Mouse (Mus musculus): ENCODE measurements around the gene 2900026A02Rik.

The 2900026A02Rik gene

DNA sequence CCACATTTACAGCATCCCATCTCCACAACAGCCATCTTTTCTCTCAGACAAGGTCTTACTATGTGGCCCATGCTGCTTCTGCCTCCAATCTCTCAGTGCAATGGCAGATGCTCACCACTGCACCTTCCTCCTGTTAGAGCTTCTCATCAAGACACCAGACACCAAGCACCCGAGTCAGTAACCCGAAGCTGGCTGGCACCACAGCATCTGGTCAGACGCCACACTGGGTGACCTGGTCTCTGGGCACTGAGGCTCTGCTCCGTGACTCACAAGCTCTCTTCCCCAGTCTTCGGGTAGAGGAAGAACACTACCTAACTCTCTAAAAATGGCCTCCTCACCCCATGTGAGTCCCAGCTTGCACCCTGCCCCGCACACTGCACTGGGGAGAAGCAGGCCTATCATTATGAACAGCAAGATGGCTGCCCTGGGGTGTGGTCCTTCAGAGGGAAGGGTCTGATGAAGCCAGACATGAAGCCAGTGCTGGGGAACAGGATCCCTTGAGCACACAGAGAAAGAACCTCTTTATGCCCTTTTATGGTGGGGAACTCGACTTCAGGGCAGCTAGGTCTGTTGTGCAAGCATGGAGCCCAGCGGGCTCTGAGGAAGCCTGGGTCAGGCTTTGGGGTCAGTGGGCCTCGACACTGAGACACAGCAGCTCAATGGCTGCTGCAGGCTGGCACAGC, 70.0 kb downstream of the 2900026A02Rik start:
- DNase-seq (ENCODE audit: low spot score in 2 of 2): no peak

DNA sequence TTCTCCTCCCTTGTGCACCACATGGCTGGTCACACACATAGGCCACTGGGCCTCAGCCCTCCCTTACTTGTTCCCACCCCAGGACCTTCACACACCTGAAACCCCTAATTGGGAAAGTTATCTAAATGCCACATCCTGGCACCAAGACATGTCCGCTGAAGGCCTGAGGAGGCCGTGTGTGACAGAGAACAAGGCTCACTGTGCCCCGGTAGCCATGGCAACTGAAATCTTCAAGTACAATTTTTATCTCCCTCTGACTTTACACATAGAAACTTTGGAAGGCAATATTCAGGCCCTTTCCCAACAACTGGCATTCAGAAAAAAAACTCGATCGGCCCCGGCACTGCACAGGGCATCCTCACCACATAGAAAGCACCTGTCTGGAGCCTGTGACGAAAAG, 72.0 kb downstream of the 2900026A02Rik start:
- DNase-seq (ENCODE audit: low spot score in 2 of 2): no peak

DNA sequence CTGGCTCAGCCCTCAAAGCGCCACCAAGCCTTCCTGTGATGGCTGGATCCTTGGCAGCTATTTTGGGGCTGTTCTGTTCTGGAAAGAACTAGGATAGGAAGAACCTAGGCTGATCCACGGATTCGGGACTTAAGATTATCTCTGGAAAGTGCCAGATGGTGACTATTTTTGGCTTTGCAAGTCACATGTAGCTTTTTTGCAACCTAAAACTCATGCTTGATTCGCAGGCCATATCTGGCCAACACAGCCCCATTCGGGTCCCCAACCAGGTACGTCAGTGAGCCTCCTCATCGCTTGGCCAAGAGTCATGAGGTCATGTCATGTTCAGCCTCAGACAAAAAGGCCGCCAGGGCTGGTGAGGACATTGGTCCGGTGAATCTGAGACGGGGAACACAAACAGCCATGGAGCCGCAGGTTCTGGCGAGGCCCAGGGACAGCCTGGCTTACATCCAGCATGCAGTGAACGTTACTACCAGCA, 73.0 kb downstream of the 2900026A02Rik start:
- no peak for DNase-seq (ENCODE audit: low spot score in 2 of 2)

DNA sequence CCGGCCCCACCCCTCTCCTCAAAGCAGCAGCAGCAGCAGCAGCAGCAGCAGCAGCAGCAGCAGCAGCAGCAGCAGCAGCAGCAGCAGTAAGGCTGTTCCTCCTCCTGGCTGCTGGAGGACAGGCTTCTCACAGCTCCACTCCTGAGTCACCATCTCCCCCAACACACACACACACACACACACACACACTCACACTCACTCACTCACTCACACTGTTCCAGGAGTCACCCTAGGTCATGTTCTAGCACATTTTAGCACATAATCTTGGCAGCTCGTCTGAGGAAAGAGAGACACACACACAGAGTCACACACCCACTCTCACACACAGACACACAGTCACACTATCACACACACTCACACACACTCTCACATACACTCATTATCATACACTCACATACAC, 74.4 kb downstream of the 2900026A02Rik start:
- no peak for DNase-seq (ENCODE audit: low spot score in 2 of 2)

DNA sequence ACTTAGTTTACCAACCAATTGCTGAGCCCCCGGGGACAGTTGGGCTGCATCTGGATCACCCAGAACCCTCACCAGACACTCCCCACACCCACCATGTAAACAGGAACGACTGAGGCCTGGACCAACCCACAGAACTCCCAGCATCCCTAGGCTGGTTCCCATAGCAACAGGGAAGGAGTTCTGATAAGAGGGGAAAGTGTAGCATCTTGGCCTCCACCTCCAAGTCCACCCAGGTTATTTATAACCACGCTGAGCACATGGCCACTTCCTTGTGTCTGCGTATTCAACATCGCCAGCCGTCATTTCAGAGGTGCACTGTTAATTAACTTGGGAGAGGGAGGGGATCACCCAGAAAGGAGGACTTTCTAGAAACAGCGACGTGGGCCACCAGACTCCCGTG, 75.9 kb downstream of the 2900026A02Rik start:
- no peak for DNase-seq (ENCODE audit: low spot score in 2 of 2)

DNA sequence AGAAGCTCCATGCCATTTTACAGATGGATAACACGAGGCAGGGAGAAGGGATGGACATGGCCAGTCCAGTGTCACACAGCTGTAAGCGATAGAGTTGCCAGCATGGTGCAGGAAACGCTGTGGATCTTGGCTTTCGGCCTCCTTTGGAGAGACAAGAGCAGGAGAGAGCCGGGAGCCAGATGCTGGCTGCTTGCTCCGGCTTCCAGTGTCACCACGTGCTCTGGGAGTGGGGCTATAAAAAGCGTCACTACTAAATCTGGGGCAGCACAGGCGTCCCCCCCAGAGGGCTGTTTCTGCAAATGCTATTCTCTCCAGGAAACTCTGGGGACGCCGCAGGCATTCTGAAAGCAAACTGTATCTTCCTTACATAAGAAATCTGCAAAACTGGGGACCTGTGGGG, 78.5 kb downstream of the 2900026A02Rik start:
- DNase-seq (ENCODE audit: low spot score in 2 of 2): no peak

DNA sequence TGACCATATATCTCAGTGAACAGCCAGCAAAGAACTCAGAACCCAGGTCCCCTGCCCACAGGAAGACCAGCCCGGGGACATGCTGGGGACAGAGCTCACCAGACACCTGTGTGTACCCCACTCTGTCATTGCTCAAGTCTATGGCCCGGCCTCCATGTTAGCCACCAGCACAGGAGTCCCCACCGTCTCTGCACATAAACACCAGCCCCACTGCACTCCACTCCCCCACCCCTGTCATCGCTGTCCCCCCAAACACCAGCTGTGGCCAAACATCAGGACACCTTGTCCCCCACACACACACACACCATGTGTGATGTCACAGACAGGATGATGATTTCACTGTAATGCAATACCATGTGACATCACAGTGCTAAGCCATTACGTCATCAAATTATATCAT, 79.0 kb downstream of the 2900026A02Rik start:
- no peak for DNase-seq (ENCODE audit: low spot score in 2 of 2)

DNA sequence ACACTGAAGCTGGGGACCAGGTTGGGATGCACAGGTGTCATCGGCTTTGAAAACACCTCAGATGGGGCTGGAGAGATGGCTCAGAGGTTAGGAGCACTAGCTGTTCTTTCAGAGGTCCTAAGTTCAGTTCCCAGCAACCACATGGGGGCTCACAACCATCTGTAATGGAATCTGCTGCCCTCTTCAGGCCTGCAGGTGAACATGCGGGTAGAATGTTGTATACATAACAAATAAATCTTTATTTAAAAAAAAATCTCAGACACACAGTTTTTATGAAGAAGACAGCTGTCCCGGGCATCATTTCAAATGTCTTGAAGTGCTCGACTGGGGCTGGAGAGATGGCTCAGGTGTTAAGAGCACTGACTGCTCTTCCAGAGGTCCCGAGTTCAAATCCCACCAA, 80.2 kb downstream of the 2900026A02Rik start:
- no peak for DNase-seq (ENCODE audit: low spot score in 2 of 2)

DNA sequence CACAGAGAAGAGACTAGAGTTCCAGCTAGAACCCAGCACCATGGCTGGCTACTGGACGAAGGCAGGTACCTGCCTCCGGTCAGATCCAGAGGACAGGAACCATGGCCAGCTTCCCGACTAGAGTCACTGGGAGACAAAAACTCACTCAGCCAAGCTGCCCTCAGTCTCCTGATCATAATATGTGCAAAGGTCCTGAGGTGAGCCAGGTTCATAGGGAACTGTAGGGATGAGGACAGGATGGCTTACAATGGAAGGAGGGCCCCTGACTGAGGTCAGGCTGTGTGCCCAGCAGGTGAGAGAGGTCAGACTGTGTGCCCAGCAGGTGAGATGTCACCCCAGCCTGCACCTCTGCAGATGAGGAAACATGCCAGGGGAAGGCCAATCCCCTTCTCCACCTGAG, 81.0 kb downstream of the 2900026A02Rik start:
- DNase-seq (ENCODE audit: low spot score in 2 of 2): no peak

DNA sequence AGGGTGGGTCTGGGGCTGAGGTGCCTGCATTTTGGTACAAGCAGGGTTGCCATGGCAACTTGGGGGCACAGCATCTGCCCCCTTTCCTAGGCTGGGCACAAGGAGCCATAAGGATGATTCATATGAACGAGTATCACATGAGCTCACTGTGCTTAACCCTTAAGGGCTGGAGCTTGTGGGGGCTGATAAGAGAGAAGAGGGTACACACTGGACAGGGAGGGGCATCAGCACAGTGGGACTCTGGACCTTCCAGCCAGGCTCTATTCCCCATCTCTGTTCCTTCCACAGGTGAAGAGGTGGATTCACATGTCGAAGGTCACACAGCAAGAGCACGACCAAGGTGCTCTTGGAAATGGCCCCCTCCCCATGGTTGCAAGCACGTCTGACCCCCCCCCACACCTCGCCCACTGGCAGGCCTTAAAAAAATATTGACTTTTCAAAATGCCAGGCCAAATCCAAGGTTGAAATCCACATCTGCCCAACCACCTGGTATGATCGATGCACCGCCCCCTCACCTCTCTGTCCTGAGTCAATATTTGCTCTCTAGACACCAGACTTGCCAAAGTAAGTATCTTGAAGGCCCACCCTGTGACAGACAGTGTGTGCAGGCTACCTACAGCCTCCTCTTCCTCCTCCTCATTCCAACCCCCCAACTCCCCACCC, 81.8 kb downstream of the 2900026A02Rik start:
- DNase-seq (ENCODE audit: low spot score in 2 of 2): no peak

DNA sequence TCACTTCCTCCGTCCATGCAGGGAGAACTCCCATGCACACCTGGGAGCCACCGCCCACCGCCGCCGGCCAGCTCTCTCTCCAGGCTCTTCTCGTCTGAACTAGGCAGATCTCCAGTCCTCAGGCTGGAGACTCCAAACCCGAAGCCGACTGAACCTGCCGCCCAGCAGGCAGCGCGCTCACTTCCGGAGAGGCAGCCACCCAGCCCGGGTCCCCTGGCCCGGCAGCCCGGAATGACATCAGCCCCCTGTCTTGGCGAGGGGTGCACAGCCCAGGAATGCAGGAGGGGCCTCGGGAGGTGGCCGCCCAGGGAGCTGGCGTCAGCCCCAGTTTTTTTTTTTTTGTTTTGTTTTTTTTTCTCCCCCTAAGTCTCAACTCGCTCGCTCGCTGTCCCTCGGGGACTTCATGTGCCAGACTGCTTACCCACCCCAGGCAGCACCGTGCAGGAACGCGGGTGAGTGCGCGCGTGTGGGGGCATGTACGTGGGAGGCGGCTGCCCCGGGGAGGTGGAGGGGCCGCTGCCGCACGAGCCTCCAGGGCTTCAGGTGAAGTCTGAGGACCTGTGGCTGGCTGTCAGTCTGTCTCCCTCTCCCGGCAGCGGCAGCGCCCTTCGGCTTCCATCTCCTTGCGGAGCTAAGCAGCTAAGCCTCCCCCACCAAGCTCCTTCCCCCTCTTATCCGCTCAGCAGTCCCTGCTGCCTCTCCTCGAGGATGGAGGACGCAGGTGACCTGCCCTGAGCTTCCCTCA, 82.5 kb downstream of the 2900026A02Rik start:
- DNase-seq (ENCODE audit: low spot score in 2 of 2): peak in 1 of 2 experiments; percentile 46

DNA sequence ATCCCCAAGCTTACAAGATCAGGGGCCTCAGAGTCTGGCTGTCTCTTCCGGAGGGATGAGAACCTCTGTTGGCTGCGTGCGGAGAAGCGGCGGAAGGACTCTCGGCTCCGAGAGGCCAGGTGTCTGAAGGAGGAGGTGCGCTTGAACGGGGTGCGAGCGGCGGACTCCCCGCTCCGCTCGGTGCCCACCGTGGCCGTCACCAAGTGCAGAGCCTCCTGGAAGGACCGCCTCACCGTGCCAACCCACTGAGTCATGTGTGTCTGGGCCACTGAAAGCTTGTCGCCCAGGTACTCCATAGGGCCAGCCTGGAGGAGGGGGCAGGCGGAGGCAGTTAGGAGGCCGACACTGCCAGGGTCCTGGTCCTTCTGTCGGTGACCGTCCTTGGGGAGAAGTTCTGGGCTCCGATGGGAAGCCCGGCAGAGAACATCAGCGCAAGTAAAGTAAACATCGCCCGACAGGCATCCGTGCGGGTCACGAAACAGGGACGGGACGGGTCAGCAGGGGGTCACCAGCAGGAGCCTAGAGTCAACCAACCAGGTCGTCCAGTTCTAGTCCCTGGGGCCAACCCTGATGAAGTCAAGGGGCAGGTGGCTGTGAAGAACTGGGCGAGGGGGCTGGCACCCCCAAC, 83.2 kb downstream of the 2900026A02Rik start:
- DNase-seq (ENCODE audit: low spot score in 2 of 2): no peak

DNA sequence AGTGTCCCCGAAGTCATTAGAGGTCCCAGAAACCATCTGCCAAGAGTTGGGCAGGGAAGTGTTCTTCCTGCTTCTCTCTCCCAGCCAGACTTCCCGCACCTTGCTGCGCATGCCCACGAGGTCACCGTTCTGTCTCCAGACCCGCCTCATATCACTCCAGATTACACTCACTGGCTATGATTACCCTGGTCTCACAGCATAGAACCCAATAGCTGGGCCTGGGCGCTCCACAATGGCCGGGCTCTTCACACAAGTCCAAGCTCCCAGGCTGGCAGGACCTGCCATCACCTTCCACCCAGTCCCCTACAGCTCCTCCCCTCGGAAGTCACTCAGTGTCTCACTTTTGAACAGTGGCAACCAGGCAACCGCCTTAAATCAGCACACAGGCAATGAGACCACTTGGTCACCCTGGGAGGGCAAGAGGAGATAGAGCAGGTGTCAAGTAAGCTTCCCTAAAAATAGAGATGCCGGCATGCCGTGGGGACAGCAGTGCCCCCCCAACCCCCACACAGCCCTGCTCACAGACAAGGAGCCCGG, 84.0 kb downstream of the 2900026A02Rik start:
- no peak for DNase-seq (ENCODE audit: low spot score in 2 of 2)

DNA sequence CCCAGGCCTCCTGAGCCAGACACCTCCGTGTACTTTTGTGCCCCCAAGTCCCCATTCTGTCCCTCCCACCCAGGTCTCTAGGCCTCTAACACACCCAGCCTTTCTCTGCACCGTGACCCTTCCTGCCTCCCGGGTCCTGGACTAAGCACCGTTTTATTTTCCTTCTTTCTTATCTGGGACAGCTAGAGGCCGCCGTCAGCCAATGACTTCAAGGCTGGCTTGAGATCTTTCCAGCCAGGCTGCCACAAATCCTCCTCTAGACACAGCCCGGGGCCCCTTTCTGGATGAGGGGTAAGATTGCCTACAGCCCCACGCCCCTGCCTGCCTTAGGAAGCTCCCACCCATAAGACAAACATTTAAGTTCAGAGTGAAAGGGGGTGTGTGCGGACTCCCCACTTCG, 85.5 kb downstream of the 2900026A02Rik start:
- DNase-seq (ENCODE audit: low spot score in 2 of 2): no peak

DNA sequence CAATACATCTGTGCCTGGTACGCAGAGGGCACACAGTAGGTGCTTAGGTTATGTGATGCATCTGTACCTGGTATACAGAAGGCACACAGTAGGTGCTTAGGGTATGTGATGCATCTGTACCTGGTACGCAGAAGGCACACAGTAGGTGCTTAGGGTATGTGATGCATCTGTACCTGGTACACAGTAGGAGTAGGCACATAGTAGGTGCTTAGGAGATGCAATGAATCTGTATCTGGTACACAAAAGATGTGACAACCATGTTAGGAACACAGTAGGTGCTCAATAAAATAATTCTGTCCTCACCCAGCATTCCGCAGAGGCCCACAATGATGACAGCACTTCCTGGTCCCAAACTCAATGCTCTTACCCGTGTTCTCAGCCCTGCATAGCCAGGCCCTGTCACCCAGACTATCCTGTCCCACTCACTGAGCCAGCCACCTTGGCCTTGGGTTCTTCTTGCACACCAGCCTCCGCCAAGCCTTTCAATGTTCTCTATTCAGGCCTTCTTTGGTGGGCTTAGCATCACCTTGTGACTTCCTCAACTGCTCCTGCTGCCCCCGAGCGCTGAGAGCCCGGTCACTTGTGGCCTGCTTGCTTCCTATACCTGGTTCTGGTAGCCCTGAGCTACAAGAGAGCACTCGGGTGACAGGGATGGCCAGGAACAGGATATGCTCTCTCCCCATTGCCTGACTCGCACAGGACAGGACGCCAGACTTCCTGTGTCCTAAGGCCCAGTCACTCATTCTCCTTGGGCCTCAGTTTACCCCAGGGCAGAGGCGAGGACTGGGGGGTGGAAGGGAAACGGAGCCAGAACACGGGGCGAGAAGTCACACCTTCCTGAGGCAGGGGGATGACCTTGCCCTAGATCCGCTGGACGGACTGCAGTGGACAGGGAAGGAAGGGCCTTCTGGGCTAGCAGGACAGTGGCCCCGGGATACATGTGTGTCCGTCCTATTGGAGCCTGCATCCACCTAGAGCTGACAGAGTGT, 87.0 kb downstream of the 2900026A02Rik start:
- no peak for DNase-seq (ENCODE audit: low spot score in 2 of 2)

DNA sequence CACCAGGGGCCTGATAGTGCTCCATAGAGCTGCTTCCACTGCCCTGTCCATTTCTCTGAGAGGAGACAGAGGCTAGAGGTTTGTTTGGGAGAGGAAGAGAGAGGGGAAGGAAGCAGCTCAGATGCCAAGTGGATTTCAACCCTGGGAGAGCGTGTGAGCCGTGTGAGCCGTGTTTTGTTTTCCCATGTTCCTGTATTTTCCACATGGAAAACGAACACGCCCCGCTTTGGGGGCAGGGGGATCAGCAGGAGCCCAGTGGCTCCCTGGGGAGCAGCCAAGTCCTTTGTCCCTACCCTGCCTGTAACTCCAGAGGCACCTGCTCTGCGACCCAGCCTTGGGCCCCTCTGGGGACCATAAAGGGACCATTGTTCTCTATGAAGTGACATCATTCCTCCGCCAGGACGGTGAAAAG, 88.0 kb downstream of the 2900026A02Rik start:
- no peak for DNase-seq (ENCODE audit: low spot score in 2 of 2)

DNA sequence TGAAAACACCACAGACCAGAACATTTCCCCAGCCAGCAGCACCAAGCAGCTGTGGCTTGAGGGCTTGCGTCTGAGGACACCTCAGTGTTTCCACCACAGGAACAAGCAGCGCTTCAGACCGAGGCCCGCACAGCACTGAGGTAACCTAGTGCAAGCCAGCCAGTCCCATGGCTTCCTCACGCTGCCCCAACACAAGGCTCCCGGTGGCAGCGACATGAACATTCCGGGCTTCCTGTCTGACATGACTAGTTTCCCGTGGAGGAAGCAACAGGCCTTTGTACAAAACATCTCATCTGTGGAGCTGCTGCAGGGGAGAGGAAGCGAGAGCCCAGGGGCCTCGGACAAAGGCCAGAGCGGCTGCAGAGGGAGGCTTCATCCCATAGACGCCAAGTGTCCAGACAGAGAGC, 88.4 kb downstream of the 2900026A02Rik start:
- peak in 1 of 2 experiments; percentile 21 for DNase-seq (ENCODE audit: low spot score in 2 of 2)

DNA sequence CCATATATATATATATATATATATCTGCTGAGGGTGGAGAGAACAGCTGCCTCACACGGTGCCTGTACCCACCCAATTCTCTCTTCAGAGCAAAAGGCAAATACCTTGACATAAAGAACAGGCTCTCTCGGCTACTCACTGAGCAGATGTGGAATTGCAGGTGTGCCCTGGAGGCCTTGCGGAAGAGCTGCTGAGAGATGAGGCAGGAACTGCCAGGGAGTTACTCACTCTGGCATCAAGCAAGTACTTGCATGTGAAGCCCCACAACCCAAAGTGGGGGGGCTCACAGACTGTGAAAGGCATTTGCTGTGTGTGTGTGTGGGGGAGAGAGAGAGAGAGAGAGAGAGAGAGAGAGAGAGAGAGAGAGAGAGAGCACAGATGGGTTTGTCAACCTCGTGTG, 92.6 kb downstream of the 2900026A02Rik start:
- DNase-seq (ENCODE audit: low spot score in 2 of 2): no peak

DNA sequence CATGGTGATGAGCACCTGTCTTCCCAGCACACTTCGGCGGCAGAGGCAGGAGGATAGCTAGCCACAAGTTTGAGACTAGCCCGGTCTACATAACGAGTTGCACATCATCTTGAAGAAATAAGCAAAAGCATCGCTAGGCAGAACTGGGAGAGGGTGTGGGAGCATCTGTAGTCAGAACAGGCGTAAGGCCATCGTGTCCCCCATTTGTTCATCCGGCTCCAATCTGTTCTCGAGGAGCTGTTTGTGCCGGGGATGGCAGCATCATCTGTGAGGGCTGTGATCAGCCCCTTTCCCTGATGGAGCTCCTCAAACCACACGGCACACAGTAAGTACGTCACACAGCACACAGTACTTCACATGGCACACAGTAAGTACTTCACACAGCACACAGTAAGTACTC, 94.6 kb downstream of the 2900026A02Rik start:
- DNase-seq (ENCODE audit: low spot score in 2 of 2): no peak

DNA sequence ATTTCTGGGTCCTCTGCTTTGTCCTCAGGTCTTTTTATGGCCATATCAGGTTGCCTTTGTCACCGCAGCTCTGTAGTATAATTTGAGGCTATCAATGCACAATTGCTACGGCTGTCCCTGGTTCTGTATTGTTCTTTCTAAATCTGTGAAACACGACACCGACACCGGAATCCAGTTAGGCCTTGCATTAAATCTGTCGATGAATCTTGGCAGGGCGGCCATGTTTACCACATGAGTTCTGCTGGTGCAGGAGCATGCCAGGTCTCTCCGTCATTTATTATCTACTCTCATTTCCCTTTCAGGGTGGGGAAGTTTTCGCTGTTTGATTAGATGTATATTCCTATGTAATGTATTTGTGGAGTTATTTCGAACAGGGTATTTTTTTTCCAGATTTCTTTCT, 97.3 kb downstream of the 2900026A02Rik start:
- DNase-seq (ENCODE audit: low spot score in 2 of 2): no peak
